Mouse (Mus musculus) heart, embryonic 14.5 days (tissue): Measurements from ENCODE around the gene Nle1. TPM values are rescaled to one million over a fixed set of nuclear protein-coding genes. Genes with fewer than 3 reads are reported as not detected.

Experiments
- ATAC-seq: fragments of 200-750 bp; cut with Nextera tagmentation; 2 replicates; pipeline ENCODE4 v1.8.0; 2017; ENCODE audit warnings: low read depth, moderate TSS enrichment; ENCODE audit not compliant: insufficient number of reproducible peaks, insufficient read depth, low FRiP score
- H3K27ac ChIP-seq, 2 experiments: fragments of 200-500 bp in 1 of 2; fragments of 300-500 bp in 1 of 2; sonication (generic) in 1 of 2; replicated peaks in 1 of 2; 2 replicates each; pipeline ENCODE4 v1.5.1; 2012 to 2014; ENCODE audit warnings: low read depth in 2 of 2, low read length in 2 of 2, control low read depth in 1 of 2, mild to moderate bottlenecking in 1 of 2, mixed read lengths in 1 of 2; ENCODE audit not compliant: control insufficient read depth in 1 of 2, insufficient read depth in 1 of 2
- H3K27me3 ChIP-seq: fragments of 300-500 bp; sonication (generic); 2 replicates; pipeline ENCODE4 v1.6.1; 2014; ENCODE audit warnings: mild to moderate bottlenecking, low read length, control low read depth; ENCODE audit not compliant: control insufficient read depth, insufficient read depth
- H3K36me3 ChIP-seq: fragments of 300-500 bp; sonication (generic); 2 replicates; pipeline ENCODE4 v1.6.1; 2014; ENCODE audit warnings: mild to moderate bottlenecking, control low read depth, low read length, mixed read lengths; ENCODE audit not compliant: control insufficient read depth, insufficient read depth
- H3K4me1 ChIP-seq, 2 experiments: fragments of 200-500 bp in 1 of 2; fragments of 300-500 bp in 1 of 2; sonication (generic) in 1 of 2; 2 replicates each; pipeline ENCODE4 v1.6.1; 2012 to 2014; ENCODE audit warnings: low read length in 2 of 2, control low read depth in 1 of 2, mixed read lengths in 1 of 2; ENCODE audit not compliant: control insufficient read depth in 2 of 2, insufficient read depth in 2 of 2
- H3K4me2 ChIP-seq: fragments of 300-500 bp; sonication (generic); 2 replicates; pipeline ENCODE4 v1.6.1; 2014; ENCODE audit warnings: mild to moderate bottlenecking, low read length
- H3K4me3 ChIP-seq, 2 experiments: fragments of 200-500 bp in 1 of 2; fragments of 300-500 bp in 1 of 2; sonication (generic) in 1 of 2; 2 replicates each; pipeline ENCODE4 v1.5.1; 2012 to 2014; ENCODE audit warnings: low read length in 2 of 2, mild to moderate bottlenecking in 2 of 2, control low read depth in 1 of 2, low read depth in 1 of 2, moderate library complexity in 1 of 2; ENCODE audit not compliant: control insufficient read depth in 1 of 2, insufficient read depth in 1 of 2
- H3K9ac ChIP-seq: fragments of 300-500 bp; sonication (generic); 2 replicates; pipeline ENCODE4 v1.6.1; 2014; ENCODE audit warnings: mild to moderate bottlenecking, low read length
- H3K9me3 ChIP-seq: fragments of 300-500 bp; sonication (generic); 2 replicates; pipeline ENCODE4 v1.6.1; 2016; ENCODE audit warnings: low read length, control low read depth; ENCODE audit not compliant: control insufficient read depth
- WGBS: fragments of 180-500 bp; shearing (Covaris S2); extraction: QIAGEN DNeasy Blood & Tissue Kit; methylation state at CpG from one replicate; pipeline ENCODE4 v1.1.7; 2014; 5-methylcytosine and 5-hydroxymethylcytosine counted together
- polyA plus RNA-seq: library from polyadenylated mRNA; unstranded; fragments of >200 nt; fragmentation: Nextera tagmentation; extraction: Ambion mirVana; gene quantifications from 2 replicates; pipeline ENCODE4 v1.2.1, GENCODE M21; 2014

The Nle1 gene
- polyA plus RNA-seq, 1 experiment from 2014 or later, result 18.8 TPM

DNA sequence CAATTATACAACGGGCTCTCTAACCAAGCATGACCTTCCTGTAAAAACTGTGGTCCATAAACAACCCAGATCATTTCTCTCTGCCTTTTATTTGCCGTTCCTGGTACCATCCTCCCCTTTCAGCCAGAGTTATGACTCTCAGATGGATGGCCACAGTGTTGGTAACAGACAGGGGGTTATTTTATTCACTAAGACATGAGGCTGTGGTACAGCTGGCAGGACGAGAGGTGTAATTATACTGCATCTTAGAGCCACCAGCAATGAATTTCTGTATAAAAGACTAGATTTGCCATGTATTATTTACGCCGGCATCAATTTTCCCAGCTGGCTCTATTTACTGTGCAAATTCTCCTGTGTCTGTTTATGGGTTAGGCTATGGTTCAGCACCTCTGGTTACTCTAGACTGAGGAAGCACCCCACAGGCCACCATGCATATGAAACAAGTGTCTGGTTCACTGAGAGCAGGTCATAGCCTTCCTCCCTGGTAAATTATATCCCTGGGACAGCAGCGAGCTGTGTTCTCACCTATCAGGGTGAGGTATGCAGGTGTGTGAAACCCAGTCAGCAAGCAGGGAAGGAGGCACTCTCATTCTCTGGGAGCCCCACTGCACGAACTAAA lies 30.4 kb downstream of the Nle1 start:
- Histone ChIP-seq H3K27me3 (no peaks in the 10 kb centered on the region), H3K9me3 (no peaks in the 10 kb centered on the region), H3K4me3 (no peak overlapping the region), H3K4me1 (peaks cover 0 to 4% of the 10 kb centered on the region in 2 experiments; a peak in 1 of 4 replicates), H3K27ac (no peak overlapping the region), H3K36me3 (peaks cover 35% of the 10 kb centered on the region), H3K9ac (no peak overlapping the region), H3K4me2 (no peak overlapping the region)
- 84% methylated on average over 7 of the region's 7 CpGs for WGBS
- no peak for ATAC-seq

DNA sequence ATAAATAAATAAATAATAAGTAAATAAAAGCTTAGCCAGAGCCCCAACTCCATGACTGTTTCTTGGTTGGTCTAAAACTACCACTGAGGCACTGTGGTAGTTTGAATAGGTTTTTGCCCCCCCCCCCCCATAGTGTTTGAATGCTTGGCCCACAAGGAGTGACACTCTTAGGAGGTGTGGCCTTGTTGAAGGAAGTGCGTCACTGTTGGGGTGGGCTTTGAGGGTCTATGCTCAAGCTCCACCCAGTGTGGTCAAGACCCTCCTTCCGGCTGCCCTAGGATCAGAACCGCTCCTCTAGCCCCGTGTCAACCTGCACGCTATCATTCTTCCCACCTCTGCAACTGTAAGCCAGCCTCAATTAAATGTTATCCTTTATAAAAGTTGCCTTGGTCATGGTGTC lies 32.6 kb downstream of the Nle1 start:
- ATAC-seq, result no peak
- WGBS, result 95% methylated on average over 5 of the region's 5 CpGs

DNA sequence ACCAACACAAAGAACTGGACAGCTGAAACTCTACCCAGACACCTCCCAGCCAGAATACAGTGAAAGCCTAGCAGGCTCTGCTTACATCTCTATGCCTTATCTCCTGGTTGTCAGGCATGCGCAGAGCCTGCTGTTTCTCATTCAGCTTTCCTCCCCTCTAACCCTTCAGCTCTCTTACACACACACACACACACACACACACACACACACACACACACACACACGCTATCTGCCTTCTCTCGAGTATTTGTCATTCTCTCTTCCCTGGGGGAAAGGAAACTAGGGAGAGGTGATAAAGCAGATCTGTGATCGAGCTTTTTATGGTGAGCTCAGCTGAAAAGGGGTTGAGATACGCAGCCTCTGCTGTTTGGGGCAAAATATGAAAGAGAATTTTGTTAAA lies 33.3 kb downstream of the Nle1 start:
- no peak overlapping the region for H3K27ac ChIP-seq
- no peaks in the 10 kb centered on the region for H3K27me3 ChIP-seq
- peaks cover 17% of the 10 kb centered on the region for H3K36me3 ChIP-seq
- H3K9ac ChIP-seq, result peak overlapping the region; percentile 30; the same call in 1 of the 2 replicates
- H3K4me3 ChIP-seq, result no peak overlapping the region
- peaks cover 0 to 10% of the 10 kb centered on the region in 2 experiments; a peak in 2 of 4 replicates for H3K4me1 ChIP-seq
- WGBS, result 11% methylated on average over 5 of the region's 5 CpGs
- H3K4me2 ChIP-seq, result 0 out of 2 replicates have a peak overlapping the region, but pooled peaks have one; percentile 18
- ATAC-seq, result no peak
- H3K9me3 ChIP-seq, result no peaks in the 10 kb centered on the region

More for the DNA sequence above, 32.6 kb downstream of the Nle1 start:
- no peak overlapping the region for H3K27ac ChIP-seq
- H3K36me3 ChIP-seq, result peaks cover 18% of the 10 kb centered on the region
- no peak overlapping the region for H3K9ac ChIP-seq
- no peak overlapping the region for H3K4me2 ChIP-seq
- H3K4me1 ChIP-seq, result peaks cover 0 to 7% of the 10 kb centered on the region in 2 experiments; a peak in 2 of 4 replicates
- H3K27me3 ChIP-seq, result no peaks in the 10 kb centered on the region
- H3K4me3 ChIP-seq, result no peak overlapping the region
- H3K9me3 ChIP-seq, result no peaks in the 10 kb centered on the region

DNA sequence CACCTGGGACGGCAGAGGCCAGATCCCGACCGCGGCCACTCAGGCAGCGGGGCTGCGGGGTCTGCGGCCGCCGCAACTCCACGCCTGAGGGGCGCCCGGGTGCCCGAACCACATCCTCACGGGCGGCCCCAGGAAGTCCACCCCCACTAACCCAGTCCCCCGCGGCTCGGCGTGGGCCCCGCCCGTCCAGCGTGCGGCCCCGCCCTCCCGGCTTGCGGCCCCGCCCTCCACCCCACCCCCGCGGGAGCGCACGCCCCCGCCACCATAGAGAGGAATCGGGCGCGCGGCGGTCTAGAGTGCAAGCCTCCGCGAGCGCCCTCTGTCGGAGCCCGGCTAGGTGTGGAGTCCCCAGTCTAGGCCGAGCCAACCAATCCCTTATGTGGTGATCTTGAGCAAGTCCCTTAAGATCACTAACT lies 37.2 kb downstream of the Nle1 start, which contains the start of gene Rffl:
Gene Rffl (minus strand): TSS at position 180 of the 416 bp plus-strand sequence.
- Histone ChIP-seq H3K4me3 (peak within 1 kb of the TSS; percentile 83 to 93), H3K4me2 (peak within 1 kb of the TSS; percentile 89), H3K9me3 (no peaks in the 10 kb centered on the region), H3K27ac (peak within 1 kb of the TSS; percentile 1 to 55; a peak in 2 of 4 replicates), H3K36me3 (no peaks in the 10 kb centered on the region), H3K9ac (peak within 1 kb of the TSS; percentile 82), H3K27me3 (no peaks in the 10 kb centered on the region), H3K4me1 (peaks cover 0 to 10% of the 10 kb centered on the region in 2 experiments; a peak in 2 of 4 replicates)
- whole genome bisulfite sequencing, result under 1% methylated on average over 40 of the region's 43 CpGs
- peak; percentile 93 for ATAC-seq

DNA sequence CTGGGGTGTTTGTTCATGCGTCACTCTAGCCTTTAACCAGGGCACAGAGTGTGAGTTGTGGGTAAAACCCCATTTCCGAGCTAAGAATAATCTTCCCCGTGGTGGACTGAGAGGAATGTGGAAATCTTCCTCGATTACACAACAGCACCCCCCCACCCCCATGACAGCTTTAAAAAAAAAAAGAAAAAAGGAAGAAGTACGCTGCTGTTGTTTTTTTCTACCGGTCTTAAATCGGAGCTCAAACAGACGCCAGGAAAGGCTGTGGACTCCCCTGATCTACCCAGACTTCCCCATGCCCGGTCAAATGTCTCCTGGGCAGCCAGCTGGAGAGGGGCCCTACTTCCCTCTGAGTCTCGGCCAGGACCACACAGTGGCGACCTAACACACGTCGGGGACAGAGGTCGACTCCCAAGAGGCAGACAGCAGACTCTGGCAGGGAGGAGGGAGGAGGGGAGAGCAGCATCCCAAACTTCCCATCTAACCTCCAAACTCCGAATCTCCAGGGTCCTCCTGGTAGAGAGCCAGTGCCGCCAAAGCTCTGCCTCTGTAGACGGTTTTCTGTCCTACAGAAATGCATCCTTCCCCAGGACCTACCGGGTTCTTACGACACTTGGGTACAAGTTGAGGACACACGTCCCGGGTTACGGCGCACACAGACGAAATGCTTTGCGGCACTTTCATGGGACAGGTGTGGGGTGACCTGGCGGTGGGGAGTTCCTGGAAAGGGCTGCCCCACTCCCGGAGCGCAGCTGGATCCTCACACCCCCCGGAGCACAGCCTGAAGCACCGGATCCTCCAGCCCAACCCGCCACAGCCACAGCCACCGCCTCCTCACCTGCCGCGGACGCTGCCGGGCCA lies 37.8 kb downstream of the Nle1 start:
- peak overlapping the region; percentile 1 to 55; a peak in 2 of 4 replicates for H3K27ac ChIP-seq
- WGBS, result 3% methylated on average over 36 of the region's 36 CpGs
- peaks cover 0 to 10% of the 10 kb centered on the region in 2 experiments; a peak in 2 of 4 replicates for H3K4me1 ChIP-seq
- H3K9ac ChIP-seq, result peak overlapping the region; percentile 82
- no peaks in the 10 kb centered on the region for H3K27me3 ChIP-seq
- peak overlapping the region; percentile 83 to 93 for H3K4me3 ChIP-seq
- H3K9me3 ChIP-seq, result no peaks in the 10 kb centered on the region
- H3K4me2 ChIP-seq, result peak overlapping the region; percentile 89
- ATAC-seq, result peak; percentile 31; the same call in 1 of the 2 replicates
- no peaks in the 10 kb centered on the region for H3K36me3 ChIP-seq

DNA sequence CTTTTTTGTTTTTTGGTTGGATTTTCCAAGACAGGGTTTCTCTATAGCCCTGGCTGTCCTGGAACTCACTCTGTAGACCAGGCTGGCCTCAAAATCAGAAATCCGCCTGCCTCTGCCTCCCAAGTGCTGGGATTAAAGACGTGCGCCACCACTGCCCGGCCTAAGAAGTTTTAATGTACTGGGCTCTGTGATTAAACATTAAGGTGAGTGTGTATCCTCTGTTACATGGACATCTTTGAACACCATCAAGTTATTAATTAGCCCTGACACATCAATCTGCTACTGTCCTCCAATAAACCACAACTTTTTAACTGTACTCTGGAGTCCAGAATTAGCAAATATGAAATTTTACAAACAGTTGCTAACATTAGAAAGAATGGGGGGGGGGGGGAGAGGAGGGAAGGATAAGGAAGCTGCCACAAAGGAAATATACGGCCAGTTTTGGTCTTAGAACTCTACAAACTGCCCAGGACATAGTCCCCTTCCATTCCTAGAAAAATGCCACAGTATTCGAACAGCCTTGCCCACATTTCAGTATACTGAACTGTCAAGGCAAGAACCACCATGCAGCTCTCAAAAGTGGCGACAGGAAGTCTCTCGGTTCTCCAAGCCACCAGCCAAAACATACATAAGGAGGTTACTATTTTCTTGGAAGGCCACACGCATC lies 38.6 kb downstream of the Nle1 start:
- 69% methylated on average over 9 of the region's 9 CpGs for WGBS
- peak overlapping the region; percentile 89 for H3K4me2 ChIP-seq
- no peak for ATAC-seq
- no peaks in the 10 kb centered on the region for H3K9me3 ChIP-seq
- peak overlapping the region in 1 of 2 experiments; percentile 93; a peak in 3 of 4 replicates for H3K4me3 ChIP-seq
- H3K36me3 ChIP-seq, result no peaks in the 10 kb centered on the region
- H3K4me1 ChIP-seq, result peaks cover 0 to 7% of the 10 kb centered on the region in 2 experiments; a peak in 2 of 4 replicates
- no peaks in the 10 kb centered on the region for H3K27me3 ChIP-seq
- no peak overlapping the region for H3K27ac ChIP-seq
- H3K9ac ChIP-seq, result no peak overlapping the region

DNA sequence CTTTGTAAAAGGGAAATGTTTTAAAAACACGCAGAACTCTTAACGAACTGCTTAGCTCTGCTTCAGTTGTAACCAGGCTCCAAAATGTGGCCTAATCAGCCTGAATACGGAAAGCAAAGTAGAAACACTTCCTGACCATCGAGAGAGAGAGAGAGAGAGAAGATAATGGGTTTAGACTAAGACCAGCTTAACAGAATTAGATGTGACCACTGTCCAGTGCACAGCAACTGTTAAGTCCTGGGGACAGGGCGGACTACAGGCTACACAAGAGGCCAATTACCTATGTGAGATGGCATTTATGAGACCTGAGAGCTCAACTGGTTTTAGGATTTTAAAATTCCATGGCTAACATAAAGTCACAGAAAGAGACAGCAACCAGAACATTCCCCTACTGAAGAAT lies 40.3 kb downstream of the Nle1 start:
- Histone ChIP-seq H3K9me3 (no peaks in the 10 kb centered on the region), H3K27ac (no peak overlapping the region), H3K4me3 (no peak overlapping the region), H3K4me1 (peaks cover 0 to 7% of the 10 kb centered on the region in 2 experiments; a peak in 2 of 4 replicates), H3K27me3 (no peaks in the 10 kb centered on the region), H3K9ac (no peak overlapping the region), H3K36me3 (no peaks in the 10 kb centered on the region), H3K4me2 (no peak overlapping the region)
- 53% methylated on average over 5 of the region's 5 CpGs for WGBS
- no peak for ATAC-seq
